Mouse (Mus musculus): ENCODE measurements around the gene Rabgef1.
A peak's percentile ranks its signal among the peaks of the same experiment; 100 is the strongest.
"Not testable (repeated sequence)": the region's sequence is repeated elsewhere in the genome, so short reads cannot be mapped to it uniquely, and the experiment has no call there.

Rabgef1 gene

DNA sequence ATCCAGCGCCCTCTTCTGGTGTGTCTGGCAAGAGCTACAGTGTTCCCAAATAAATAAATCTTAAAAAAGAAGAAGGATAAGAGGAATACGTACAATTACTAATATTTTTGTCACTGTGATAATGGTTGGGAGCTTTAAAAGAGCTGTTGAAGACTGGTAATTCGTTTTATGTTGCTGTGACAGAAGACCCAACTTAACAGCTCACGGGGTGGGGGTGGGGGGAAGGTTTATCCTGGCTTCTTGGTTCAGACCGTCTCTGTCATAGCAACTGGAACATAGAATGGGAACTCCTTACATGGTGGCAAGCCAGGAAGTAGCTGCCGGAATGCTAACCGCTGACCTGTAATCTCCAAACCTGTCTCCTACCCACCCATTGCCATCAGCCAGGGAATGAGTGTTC lies 45.2 kb downstream of the Rabgef1 start, which contains the start of gene Tmem248:
TSS of gene Tmem248 (plus strand) at position 301 of the 400 bp plus-strand sequence.
- DNase-seq (ENCODE audit: low spot score) = no peak

DNA sequence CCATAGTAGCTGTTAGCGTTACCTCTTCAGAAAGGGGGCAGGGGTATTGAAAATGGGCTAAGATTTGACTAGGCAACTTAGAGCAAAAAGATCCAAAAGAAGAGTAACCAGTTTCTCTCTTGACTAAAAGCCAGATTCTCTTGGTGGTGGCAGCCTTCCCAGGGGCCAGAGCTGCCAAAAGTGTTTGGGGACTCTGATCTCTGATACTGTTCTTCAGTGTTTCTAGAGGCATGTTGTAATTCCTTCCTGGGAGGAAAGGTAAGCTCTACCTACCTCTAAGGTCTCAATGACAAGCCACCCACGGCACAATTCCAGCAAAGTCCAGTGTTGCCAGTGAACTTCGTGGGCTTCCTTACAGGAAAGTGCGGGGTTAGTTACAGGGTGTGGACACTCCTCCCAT lies 45.8 kb downstream of the Rabgef1 start:
- no peak for DNase-seq (ENCODE audit: low spot score)

- no peak for DNase-seq (ENCODE audit: low spot score)
Measured at GRCm38 (mm10) chr5:130218336-130218735, 46.7 kb downstream of the Rabgef1 start.

DNA sequence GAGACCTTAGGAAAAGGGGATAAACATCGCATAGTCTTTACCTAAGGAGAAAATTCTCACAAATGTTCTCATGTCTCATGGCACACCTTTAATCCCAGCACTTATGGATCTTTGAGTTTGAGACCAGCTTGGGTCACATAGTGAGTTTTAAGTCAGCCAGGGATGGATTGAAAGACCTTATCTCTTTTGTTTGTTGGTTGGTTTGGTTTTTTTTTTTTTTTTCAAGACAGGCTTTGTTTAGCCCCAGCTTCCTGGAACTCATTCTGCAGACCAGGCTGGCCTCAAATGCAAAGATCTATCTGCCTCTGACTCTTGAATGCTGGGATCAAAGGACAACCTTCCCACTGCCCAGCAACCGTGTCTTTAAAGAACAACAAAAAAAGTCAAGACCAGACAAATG lies 49.7 kb downstream of the Rabgef1 start:
- DNase-seq (ENCODE audit: low spot score) = no peak

DNA sequence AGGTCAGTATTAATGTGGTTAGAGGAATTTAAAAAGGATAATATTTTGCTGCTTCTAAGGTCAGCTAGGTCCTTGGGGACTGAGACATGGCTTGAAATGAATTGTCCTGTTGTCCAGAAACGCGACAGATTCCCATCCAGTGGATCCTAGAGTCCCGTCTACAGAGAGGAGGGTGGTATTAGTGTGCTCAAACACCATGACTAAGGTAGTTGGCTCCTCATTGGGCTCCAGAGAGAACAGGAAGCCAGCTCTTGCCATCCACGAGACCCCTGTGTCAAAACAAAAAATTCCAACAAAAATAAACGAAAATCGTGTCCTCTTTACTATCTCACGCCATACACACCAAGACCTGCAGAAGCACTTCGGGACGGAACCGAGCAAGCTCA lies 50.2 kb downstream of the Rabgef1 start:
- DNase-seq (ENCODE audit: low spot score) = no peak

GRCm38 (mm10) chr5:130222146-130223004 lies 50.8 kb downstream of the Rabgef1 start:
- peak; percentile 96 for DNase-seq (ENCODE audit: low spot score)

- no peak for DNase-seq (ENCODE audit: low spot score)
Measured at GRCm38 (mm10) chr5:130226790-130227189, 55.2 kb downstream of the Rabgef1 start.

DNA sequence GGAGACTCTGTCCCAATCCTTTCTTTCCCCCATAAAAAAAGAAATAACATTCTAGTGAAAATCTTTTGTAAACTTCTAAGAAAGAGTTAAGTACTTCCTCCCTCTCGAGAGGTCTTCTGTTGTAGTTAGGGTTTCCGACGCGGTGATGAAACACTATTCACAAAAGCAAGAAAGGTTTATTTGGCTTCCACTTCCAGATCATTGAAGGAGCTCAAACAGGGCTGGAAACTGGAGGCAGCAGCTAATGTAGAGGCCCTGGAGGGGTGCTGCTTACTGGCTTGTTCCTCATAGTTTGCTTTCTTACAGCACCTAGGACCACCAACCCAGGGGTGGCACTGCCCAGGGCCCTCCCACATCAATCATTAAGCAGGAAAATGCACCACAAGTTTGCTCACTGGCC lies 56.5 kb downstream of the Rabgef1 start:
- no peak for DNase-seq (ENCODE audit: low spot score)

DNA sequence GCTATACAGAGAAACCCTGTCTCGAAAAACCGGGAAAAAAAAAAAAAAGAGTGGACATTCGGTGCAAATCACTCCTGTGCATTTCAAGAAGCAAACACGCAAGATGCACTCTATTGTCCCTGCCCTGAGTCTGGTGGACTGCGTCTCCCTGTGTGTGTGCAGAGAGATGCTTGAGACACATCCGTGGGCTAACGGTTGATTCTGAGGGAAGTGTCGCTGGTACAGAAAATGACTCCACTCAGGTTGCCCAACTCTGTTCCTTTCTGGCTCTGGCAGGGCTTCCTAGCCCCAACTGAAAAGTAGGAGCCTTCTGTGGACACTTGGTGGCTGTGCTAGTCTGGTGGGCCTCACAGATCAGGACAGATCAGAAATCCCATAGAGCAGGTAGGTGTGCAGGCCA lies 64.7 kb downstream of the Rabgef1 start:
- DNase-seq (ENCODE audit: low spot score) = no peak

- no peak for DNase-seq (ENCODE audit: low spot score)
Measured at GRCm38 (mm10) chr5:130239236-130239635, 67.6 kb downstream of the Rabgef1 start.

DNA sequence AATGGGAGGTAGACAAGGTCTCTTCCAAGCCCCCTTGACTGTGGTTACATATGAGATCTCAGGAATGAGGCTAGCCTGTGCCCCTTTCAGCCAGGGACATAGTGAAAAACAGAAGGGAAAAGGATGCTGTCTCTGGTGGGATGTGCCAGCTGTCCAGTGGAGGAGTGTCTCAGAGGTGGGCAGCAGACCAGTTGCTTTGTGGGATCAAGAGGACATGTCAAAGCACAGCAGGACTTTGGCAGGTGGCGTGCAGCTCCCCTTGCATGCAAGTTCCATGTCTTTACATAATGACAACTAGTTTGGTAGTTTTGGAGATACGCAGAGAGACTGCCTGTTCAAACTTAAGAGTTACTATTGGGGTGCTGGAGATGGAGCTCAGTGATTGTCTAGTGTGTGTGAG lies 68.3 kb downstream of the Rabgef1 start:
- no peak for DNase-seq (ENCODE audit: low spot score)

GRCm38 (mm10) chr5:130241426-130241825 lies 69.8 kb downstream of the Rabgef1 start:
- DNase-seq (ENCODE audit: low spot score) = no peak

- no peak for DNase-seq (ENCODE audit: low spot score)
Measured at GRCm38 (mm10) chr5:130247823-130248222, 76.2 kb downstream of the Rabgef1 start.

DNA sequence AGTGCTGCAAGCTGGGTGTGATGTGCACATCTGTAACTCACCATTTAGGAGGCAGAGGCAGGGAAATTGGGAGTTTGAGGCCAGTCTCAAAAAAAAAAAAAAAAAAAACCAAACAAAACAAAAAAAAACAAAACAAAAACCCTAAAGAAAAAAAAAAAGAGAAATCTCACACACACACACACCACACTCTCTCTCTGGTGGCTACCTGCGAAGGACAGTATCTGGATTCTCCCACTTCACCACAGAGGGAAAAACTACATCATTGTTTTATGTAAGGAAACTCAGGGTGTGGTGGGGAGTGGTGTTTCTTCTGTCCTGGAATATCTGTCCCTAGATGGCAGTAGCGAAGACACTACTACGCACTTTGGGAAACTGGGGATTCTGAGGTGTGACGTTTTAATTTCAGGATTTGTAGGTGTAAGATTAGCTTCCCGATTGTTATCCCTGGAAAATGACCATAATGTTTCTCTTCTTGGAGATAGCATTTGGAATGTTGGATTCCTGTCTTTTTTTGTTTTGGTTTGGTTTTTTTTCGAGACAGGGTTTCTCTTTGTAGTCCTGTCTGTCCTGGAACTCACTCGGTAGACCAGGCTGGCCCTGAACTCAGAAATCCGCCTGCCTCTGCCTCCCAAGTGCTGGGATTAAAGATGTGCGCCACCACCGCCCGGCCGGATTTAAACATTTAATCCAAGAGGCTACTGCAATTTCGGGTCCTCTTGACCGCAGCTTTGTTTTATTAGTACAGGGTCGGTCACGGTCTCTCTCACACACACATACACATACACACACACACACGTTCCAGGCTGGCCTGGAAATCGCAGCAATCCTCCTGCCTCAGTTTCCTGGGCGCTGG lies 82.8 kb downstream of the Rabgef1 start:
- DNase-seq (ENCODE audit: low spot score) = no peak

GRCm38 (mm10) chr5:130255017-130255720 lies 83.6 kb downstream of the Rabgef1 start, which contains the start of the genes Sbds and Tyw1:
Gene Sbds (minus strand): TSS chr5:130255530.
Gene Tyw1 (plus strand): TSS chr5:130255619.
- DNase-seq (ENCODE audit: low spot score) = peak; percentile 96

- not testable (repeated sequence) for DNase-seq (ENCODE audit: low spot score)
Measured at GRCm38 (mm10) chr5:130255799-130256525, 84.4 kb downstream of the Rabgef1 start.

DNA sequence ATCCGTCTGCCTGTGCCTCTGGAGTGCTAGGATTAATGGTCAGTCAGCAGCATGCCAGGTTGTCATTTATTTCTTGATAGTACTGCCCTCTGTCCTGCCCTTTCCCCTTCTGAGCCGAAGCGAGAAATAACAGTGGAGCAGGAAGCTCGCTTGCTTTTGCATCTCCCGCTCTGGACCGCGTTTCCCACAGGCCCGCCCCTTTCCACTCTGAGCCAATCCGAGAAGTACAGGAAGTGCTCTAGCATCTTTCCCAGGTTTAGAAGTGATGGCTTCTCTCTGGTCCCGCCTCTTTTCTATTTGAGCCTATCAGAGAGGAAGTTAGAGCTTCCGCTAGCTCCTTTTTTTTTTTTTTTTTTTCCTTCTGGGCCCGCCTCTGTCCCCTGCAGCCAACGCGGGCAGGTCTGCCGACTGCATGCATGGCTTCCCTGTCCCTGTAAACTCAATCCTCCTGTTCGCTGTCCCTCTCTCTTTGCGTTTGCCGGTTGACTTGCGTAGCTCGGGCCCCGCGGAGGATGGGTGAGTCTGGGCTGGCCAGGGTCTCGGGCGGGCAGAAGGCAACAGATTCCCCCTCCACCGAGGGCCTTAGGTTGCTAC lies 85.2 kb downstream of the Rabgef1 start:
- DNase-seq (ENCODE audit: low spot score) = peak; percentile 88

GRCm38 (mm10) chr5:130257303-130257702 lies 85.7 kb downstream of the Rabgef1 start:
- DNase-seq (ENCODE audit: low spot score) = no peak

DNA sequence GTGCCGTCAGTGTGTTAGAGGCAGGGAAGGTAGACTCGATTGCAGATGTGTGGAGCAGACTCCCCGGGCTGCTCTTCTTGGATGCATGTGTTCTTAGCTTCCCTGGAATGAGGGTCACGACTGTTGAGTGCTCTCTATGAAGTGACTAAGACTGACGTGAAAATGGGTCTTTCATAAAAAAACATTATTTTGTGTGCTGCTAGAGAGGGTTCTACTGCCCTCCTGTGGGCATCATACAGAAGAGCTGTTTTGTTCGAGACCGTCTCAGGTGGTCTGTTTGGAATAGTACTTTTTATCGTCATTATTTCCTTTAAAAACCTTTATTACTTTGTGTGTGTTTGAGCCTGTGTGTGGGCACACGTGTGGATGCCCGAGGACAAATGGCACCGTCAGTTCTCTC lies 91.9 kb downstream of the Rabgef1 start:
- DNase-seq (ENCODE audit: low spot score) = no peak
